Mouse (Mus musculus) heart, postnatal 0 days (tissue): ENCODE measurements around the gene Il1r2. TPM values are rescaled to one million over a fixed set of nuclear protein-coding genes. Genes with fewer than 3 reads are reported as not detected.

ENCODE experiments used
- ATAC-seq: fragments of 200-750 bp; cut with Nextera tagmentation; 2 replicates; pipeline ENCODE4 v1.8.0; 2017; ENCODE audit warnings: low read depth, moderate number of reproducible peaks, moderate library complexity; ENCODE audit not compliant: insufficient read depth
- DNase-seq: peaks from one replicate; pipeline ENCODE4 v3.0.0-alpha.2; 2016; ENCODE audit warnings: low spot score
- H3K27ac ChIP-seq: fragments of 300-500 bp; sonication (generic); 2 replicates; pipeline ENCODE4 v1.5.1; 2014; ENCODE audit warnings: low read depth, mild to moderate bottlenecking
- H3K27me3 ChIP-seq: fragments of 300-500 bp; sonication (generic); 2 replicates; pipeline ENCODE4 v1.6.1; 2014; ENCODE audit warnings: low read length, mixed read lengths; ENCODE audit not compliant: control insufficient read depth, insufficient read depth
- H3K36me3 ChIP-seq: fragments of 300-500 bp; sonication (generic); replicated peaks from 2 replicates; pipeline ENCODE4 v1.6.1; 2014; ENCODE audit warnings: low read length, mixed read lengths; ENCODE audit not compliant: control insufficient read depth, insufficient read depth
- H3K4me1 ChIP-seq: fragments of 300-500 bp; sonication (generic); 2 replicates; pipeline ENCODE4 v1.6.1; 2014; ENCODE audit warnings: antibody characterized with exemption; ENCODE audit not compliant: control insufficient read depth, insufficient read depth
- H3K4me2 ChIP-seq: fragments of 300-500 bp; sonication (generic); 2 replicates; pipeline ENCODE4 v1.6.1; 2014; ENCODE audit warnings: low read depth, mild to moderate bottlenecking, low read length, moderate library complexity
- H3K4me3 ChIP-seq: fragments of 300-500 bp; sonication (generic); 2 replicates; pipeline ENCODE4 v1.5.1; 2014; ENCODE audit warnings: low read depth, low read length
- H3K9ac ChIP-seq: fragments of 300-500 bp; sonication (generic); replicated peaks from 2 replicates; pipeline ENCODE4 v1.6.1; 2014; ENCODE audit warnings: low read depth, low read length, mixed read lengths
- H3K9me3 ChIP-seq: fragments of 300-500 bp; sonication (generic); replicated peaks from 2 replicates; pipeline ENCODE4 v1.6.1; 2016; ENCODE audit warnings: low read length; ENCODE audit not compliant: control insufficient read depth
- CTCF ChIP-seq: IDR thresholded peaks from 2 replicates; pipeline ENCODE4 v1.5.1; 2016; ENCODE audit warnings: antibody characterized with exemption, control low read depth, low read depth
- EP300 ChIP-seq: IDR thresholded peaks from 2 replicates; pipeline ENCODE4 v1.6.1; 2016; ENCODE audit warnings: antibody characterized with exemption, low read depth
- WGBS: fragments of 180-500 bp; shearing (Covaris S2); extraction: QIAGEN DNeasy Blood & Tissue Kit; methylation state at CpG from one replicate; pipeline ENCODE4 v1.1.7; 2014; 5-methylcytosine and 5-hydroxymethylcytosine counted together
- polyA plus RNA-seq: library from polyadenylated mRNA; unstranded; fragments of >200 nt; fragmentation: Nextera tagmentation; extraction: Ambion mirVana; gene quantifications from 2 replicates; pipeline ENCODE4 v1.2.1, GENCODE M21; 2015
- total RNA-seq: library from RNA; depleted of rRNA; stranded (reverse); fragments of >200 nt; gene quantifications from 2 replicates; pipeline ENCODE4 v1.2.3, GENCODE M21; 2014; ENCODE audit warnings: low replicate concordance

Gene Il1r2
- total and polyA plus RNA-seq, 2 experiments from 2014 or later: 0.15 to 1.1 TPM

- no peak overlapping the region for H3K9ac ChIP-seq
- no peak overlapping the region for H3K4me3 ChIP-seq
- no peak overlapping the region for H3K27ac ChIP-seq
- DNase-seq: no peak
- TF ChIP-seq CTCF (no peak), EP300 (no peak)
- WGBS: 92% methylated on average over 5 of the region's 5 CpGs
- ATAC-seq: no peak
- H3K27me3 ChIP-seq: no peaks in the 10 kb centered on the region
- H3K4me2 ChIP-seq: no peak overlapping the region
- H3K36me3 ChIP-seq: peaks cover 31% of the 10 kb centered on the region
- H3K9me3 ChIP-seq: no peaks in the 10 kb centered on the region
- peaks cover 10% of the 10 kb centered on the region for H3K4me1 ChIP-seq
Measured at GRCm38 (mm10) chr1:40029597-40029996, 44.3 kb upstream of the Il1r2 start.

GRCm38 (mm10) chr1:40030287-40030975, 43.4 kb upstream of the Il1r2 start:
- peaks cover 23% of the 10 kb centered on the region for H3K36me3 ChIP-seq
- WGBS: 85% methylated on average over 14 of the region's 14 CpGs

GRCm38 (mm10) chr1:40030976-40031356, 42.9 kb upstream of the Il1r2 start:
- Histone ChIP-seq H3K4me3 (no peak overlapping the region), H3K9me3 (no peaks in the 10 kb centered on the region), H3K27me3 (no peaks in the 10 kb centered on the region), H3K4me2 (no peak overlapping the region), H3K9ac (no peak overlapping the region), H3K27ac (no peak overlapping the region), H3K36me3 (peaks cover 17% of the 10 kb centered on the region), H3K4me1 (peaks cover 10% of the 10 kb centered on the region)
- WGBS: 89% methylated on average over 8 of the region's 8 CpGs
- ATAC-seq (no peak), DNase-seq (no peak)
- no peak for TF ChIP-seq EP300
- no peak for TF ChIP-seq CTCF

More at GRCm38 (mm10) chr1:40030287-40030975, 43.4 kb upstream of the Il1r2 start:
- DNase-seq: no peak
- H3K27ac ChIP-seq: no peak overlapping the region
- ATAC-seq: no peak
- no peak overlapping the region for H3K4me3 ChIP-seq
- no peak overlapping the region for H3K4me2 ChIP-seq
- peaks cover 10% of the 10 kb centered on the region for H3K4me1 ChIP-seq
- H3K9ac ChIP-seq: no peak overlapping the region
- no peaks in the 10 kb centered on the region for H3K9me3 ChIP-seq
- TF ChIP-seq CTCF (no peak), EP300 (no peak)
- no peaks in the 10 kb centered on the region for H3K27me3 ChIP-seq

GRCm38 (mm10) chr1:40031626-40032025, 42.3 kb upstream of the Il1r2 start:
- Histone ChIP-seq H3K9me3 (no peaks in the 10 kb centered on the region), H3K36me3 (peaks cover 11% of the 10 kb centered on the region), H3K9ac (no peak overlapping the region), H3K27me3 (no peaks in the 10 kb centered on the region), H3K27ac (no peak overlapping the region), H3K4me2 (no peak overlapping the region), H3K4me3 (no peak overlapping the region), H3K4me1 (peaks cover 10% of the 10 kb centered on the region)
- TF ChIP-seq EP300: no peak
- no peak for TF ChIP-seq CTCF
- DNase-seq: no peak
- 73% methylated on average over 2 of the region's 2 CpGs for WGBS
- no peak for ATAC-seq

- 57% methylated on average over 4 of the region's 4 CpGs for WGBS
- H3K4me2 ChIP-seq: no peak overlapping the region
- H3K36me3 ChIP-seq: peaks cover under 1% of the 10 kb centered on the region
- H3K4me1 ChIP-seq: peaks cover 10% of the 10 kb centered on the region
- H3K4me3 ChIP-seq: no peak overlapping the region
- no peak overlapping the region for H3K27ac ChIP-seq
- H3K9me3 ChIP-seq: no peaks in the 10 kb centered on the region
- ATAC-seq (no peak), DNase-seq (no peak)
- H3K9ac ChIP-seq: no peak overlapping the region
- no peaks in the 10 kb centered on the region for H3K27me3 ChIP-seq
- TF ChIP-seq EP300: no peak
- no peak for TF ChIP-seq CTCF
Measured at GRCm38 (mm10) chr1:40033315-40033714, 40.6 kb upstream of the Il1r2 start.
